Mouse (Mus musculus): ENCODE results near the gene Smyd3. TPM values are rescaled to one million over a fixed set of nuclear protein-coding genes. Genes with fewer than 3 reads are reported as not detected.

Smyd3 gene
- polyA plus RNA-seq, 1 experiment = 14.2 TPM

DNA sequence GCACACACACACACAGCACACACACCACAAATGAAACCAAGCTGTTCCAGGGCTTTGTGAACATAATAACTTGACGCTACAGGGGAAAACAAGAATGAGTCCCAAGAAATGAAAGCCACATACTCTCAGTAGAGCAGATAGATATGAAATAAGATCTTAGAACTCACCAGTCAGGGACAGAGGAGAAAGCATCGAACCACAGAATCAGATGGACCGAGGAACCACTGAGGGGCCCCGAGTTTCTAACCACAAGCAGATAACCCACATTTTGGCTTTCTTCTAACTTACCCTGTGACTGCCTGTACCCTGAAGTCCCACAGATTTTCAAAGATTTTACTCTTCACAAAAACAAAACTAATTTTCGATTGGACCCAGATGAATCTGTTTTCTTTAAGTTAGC, 24.9 kb downstream of the Smyd3 start:
- no peak overlapping the region for H3K4me3 ChIP-seq (ENCODE audit: insufficient read depth, low read length)
- no peak overlapping the region for H3K27ac ChIP-seq (ENCODE audit: insufficient read depth, low read length)
- H3K4me1 ChIP-seq (ENCODE audit: control insufficient read depth, insufficient read depth, low read length) = no peaks in the 10 kb centered on the region; the same call in 1 of the 2 replicates
- TF ChIP-seq CTCF (IDR thresholded peaks at IDR 0.05; ENCODE audit: extremely low read depth, insufficient read depth, low read length) (no peak), POLR2A (IDR thresholded peaks at IDR 0.05; ENCODE audit: extremely low read depth, insufficient read depth, low read length) (no peak)

DNA sequence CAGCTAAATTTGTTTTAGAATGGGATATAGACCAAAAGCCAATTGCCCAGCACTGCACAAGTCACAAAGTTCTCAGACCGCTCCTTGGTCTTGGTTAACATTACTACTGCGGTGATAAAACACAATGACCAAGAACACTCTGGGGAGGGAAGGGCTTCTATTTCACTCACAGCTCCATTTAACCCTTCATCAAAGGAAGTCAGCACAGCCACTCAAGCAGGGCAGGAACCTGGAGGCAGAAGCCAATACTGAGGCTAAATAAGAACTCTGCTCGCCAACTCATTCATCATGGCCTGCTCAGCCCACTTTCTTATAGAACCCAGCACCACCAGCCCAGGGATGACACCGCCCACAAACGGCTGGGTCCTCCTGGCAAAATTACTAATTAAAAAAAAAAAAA, 29.3 kb downstream of the Smyd3 start:
- Histone ChIP-seq H3K4me3 (ENCODE audit: insufficient read depth, low read length) (no peak overlapping the region), H3K4me1 (ENCODE audit: control insufficient read depth, insufficient read depth, low read length) (no peaks in the 10 kb centered on the region; the same call in 1 of the 2 replicates), H3K27ac (ENCODE audit: insufficient read depth, low read length) (no peak overlapping the region)
- TF ChIP-seq CTCF (IDR thresholded peaks at IDR 0.05; ENCODE audit: extremely low read depth, insufficient read depth, low read length) (no peak), POLR2A (IDR thresholded peaks at IDR 0.05; ENCODE audit: extremely low read depth, insufficient read depth, low read length) (no peak)

DNA sequence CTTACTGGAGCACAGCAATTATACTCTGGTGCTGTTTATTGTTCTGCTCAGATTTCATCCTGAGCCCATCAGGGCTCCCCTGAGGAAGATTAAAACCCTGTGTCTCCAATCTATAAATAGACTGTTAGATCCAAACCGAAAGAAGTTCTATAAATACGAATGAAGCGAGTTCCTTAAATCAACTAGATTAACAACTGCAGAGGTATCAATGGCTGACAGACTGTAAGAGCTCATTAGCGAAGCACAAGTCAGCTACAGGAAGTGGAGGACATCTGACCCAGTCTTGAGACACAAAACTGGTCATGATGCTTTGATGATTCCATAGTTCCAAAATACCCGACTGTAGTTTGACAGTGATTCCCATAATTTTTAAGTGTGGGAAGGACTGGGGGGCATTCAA, 29.9 kb downstream of the Smyd3 start:
- Histone ChIP-seq H3K27ac (ENCODE audit: insufficient read depth, low read length) (no peak overlapping the region), H3K4me3 (ENCODE audit: insufficient read depth, low read length) (no peak overlapping the region), H3K4me1 (ENCODE audit: control insufficient read depth, insufficient read depth, low read length) (no peaks in the 10 kb centered on the region; the same call in 1 of the 2 replicates)
- no peak for TF ChIP-seq POLR2A (IDR thresholded peaks at IDR 0.05; ENCODE audit: extremely low read depth, insufficient read depth, low read length)
- no peak for TF ChIP-seq CTCF (IDR thresholded peaks at IDR 0.05; ENCODE audit: extremely low read depth, insufficient read depth, low read length)

DNA sequence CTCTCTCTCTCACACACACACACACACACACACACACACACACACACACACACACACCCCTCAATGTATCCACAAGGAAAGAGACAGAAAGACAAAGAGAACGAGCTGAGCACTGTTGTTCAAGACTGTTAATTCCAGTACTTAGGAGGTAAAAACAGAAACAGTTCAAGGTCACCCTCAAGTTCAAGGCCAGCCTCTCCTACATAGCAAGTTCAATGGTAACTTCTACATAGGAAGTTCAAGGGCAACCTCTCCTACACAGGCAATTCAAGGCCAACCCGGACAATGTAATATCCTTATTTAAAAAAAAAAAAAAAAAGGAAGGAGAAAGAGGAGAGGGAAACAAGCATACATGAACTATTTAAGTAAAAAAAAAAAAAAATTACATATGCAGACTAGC, 30.6 kb downstream of the Smyd3 start:
- Histone ChIP-seq H3K4me1 (ENCODE audit: control insufficient read depth, insufficient read depth, low read length) (no peaks in the 10 kb centered on the region; the same call in 1 of the 2 replicates), H3K27ac (ENCODE audit: insufficient read depth, low read length) (no peak overlapping the region)
- TF ChIP-seq POLR2A (IDR thresholded peaks at IDR 0.05; ENCODE audit: extremely low read depth, insufficient read depth, low read length) (no peak), CTCF (IDR thresholded peaks at IDR 0.05; ENCODE audit: extremely low read depth, insufficient read depth, low read length) (no peak)

DNA sequence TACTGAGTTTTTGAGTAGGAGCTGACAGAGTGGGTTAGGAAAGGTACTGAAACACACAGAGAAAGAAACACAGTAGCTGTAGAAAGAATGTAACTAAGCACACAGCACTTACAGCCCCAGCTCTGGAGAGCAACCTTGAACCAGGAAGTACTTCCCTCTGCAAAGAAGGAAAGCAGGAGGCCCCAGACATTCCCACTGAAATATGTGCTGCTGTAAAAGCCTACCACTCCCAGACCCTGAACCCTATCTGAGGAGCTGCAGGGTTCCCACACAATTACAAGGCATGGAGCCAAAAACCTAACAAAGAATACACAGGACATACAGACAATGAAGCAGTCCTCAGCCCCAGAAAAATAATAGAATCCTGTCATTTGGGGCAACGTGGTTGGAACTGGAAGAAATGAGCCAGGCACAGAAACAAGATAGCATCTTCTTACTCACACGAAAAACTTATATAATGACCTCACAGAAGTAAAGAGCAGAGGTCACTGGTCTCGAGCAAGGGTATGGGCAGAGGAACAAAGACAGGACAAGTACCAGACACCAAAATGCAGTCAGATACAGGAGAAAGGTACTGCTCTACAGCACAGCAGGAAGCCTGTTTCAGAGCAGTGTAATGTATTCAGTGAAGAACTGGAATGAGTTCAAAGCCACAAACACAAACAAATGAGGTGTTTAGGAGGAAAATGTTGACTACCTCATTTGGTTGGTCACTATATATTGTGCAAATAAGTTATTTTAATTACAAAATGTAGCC, 31.9 kb downstream of the Smyd3 start:
- no peaks in the 10 kb centered on the region; the same call in 1 of the 2 replicates for H3K4me1 ChIP-seq (ENCODE audit: control insufficient read depth, insufficient read depth, low read length)
- H3K4me3 ChIP-seq (ENCODE audit: insufficient read depth, low read length) = no peak overlapping the region
- TF ChIP-seq CTCF (IDR thresholded peaks at IDR 0.05; ENCODE audit: extremely low read depth, insufficient read depth, low read length) (no peak), POLR2A (IDR thresholded peaks at IDR 0.05; ENCODE audit: extremely low read depth, insufficient read depth, low read length) (no peak)
- no peak overlapping the region for H3K27ac ChIP-seq (ENCODE audit: insufficient read depth, low read length)

More for the DNA sequence above, 30.6 kb downstream of the Smyd3 start:
- H3K4me3 ChIP-seq (ENCODE audit: insufficient read depth, low read length) = no peak overlapping the region

DNA sequence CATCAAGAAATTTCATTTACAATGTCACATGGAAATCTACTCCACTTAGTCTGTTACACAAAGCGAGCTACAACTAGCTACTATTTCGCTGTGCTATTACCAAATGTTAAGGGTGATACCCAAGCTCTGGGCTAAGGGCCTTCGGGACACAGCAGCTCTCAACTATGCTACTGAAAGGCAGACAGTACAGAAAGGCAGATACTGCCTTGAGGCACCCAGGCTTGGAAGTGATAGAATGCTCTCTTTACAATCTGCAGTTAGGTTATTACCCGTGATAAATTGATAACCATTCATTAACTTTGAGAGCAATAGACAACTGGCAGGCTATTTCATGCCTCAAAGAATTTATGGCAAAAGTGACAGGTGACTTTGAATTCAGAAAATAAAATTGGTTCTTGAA, 37.0 kb downstream of the Smyd3 start:
- H3K27ac ChIP-seq (ENCODE audit: insufficient read depth, low read length) = no peak overlapping the region
- TF ChIP-seq POLR2A (IDR thresholded peaks at IDR 0.05; ENCODE audit: extremely low read depth, insufficient read depth, low read length) = no peak
- TF ChIP-seq CTCF (IDR thresholded peaks at IDR 0.05; ENCODE audit: extremely low read depth, insufficient read depth, low read length) = no peak
- no peak overlapping the region for H3K4me3 ChIP-seq (ENCODE audit: insufficient read depth, low read length)
- no peaks in the 10 kb centered on the region for H3K4me1 ChIP-seq (ENCODE audit: control insufficient read depth, insufficient read depth, low read length)

DNA sequence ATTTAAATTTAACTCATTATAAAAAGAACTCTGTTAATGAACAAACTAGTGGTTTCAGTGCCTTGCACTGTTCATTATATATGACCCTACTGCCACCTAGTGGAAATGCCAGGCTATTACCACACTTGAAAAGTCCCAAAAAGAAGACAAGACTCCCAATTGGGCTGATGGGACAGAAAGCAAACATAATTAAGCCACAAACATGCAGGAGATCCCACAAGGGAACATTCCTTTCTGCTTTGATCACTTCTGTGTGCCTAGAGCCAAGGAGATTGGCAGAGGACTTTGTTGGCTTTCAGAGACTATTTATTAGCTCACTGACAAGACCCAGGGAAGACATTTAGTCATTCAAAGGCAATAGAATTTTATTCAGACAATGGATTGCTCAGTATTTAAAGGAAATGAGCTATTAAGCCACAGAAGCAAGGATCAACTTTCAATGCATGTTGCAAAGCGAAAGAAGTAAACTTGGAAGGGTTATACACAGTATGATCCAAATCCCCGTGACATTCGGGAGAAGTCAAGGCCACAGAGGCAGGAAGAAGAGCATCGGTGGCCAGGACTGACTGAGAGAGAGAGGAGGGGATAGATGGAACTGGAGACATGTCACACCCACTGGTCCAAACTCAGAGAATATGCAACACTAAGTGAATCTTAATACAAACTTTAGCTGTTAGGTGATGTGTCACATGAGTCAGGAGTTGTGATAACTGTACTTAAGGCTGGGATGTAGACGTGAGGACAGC, 40.5 kb downstream of the Smyd3 start:
- no peak overlapping the region for H3K4me3 ChIP-seq (ENCODE audit: insufficient read depth, low read length)
- TF ChIP-seq POLR2A (IDR thresholded peaks at IDR 0.05; ENCODE audit: extremely low read depth, insufficient read depth, low read length) (no peak), CTCF (IDR thresholded peaks at IDR 0.05; ENCODE audit: extremely low read depth, insufficient read depth, low read length) (peak; percentile 36; the same call in 1 of the 2 replicates)
- H3K27ac ChIP-seq (ENCODE audit: insufficient read depth, low read length) = no peak overlapping the region
- H3K4me1 ChIP-seq (ENCODE audit: control insufficient read depth, insufficient read depth, low read length) = no peaks in the 10 kb centered on the region

DNA sequence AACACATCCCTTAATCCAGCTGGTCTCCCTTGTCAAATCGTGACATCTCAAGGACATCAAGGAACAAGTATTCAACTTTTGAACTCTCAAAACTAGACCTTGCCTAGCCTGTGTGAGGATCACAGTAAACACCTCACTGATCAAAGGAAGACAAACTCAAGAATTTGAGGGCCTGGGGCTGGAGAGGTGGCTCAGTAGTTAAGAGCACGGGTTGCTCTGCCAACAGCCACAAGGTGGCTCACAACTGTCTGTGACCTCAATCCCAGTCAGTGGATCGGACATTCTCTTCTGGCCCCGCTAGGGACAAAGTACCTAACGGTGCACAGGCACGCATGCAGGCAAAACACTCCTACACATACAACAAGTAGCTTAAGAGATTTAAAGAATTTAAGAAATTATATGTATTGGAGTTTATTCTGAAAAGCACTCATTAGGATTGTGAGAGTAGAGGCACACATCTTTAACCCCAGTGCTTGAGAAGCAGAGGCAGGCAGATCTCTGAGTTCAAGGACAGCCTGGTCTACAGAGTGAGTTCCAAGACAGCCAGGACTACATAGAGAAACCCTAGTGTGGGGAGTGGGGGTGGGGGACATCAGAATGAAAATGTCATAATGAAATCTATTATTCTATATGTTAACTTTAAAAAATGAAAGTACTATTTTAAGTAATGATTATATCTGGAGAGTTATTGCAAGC, 41.2 kb downstream of the Smyd3 start:
- TF ChIP-seq POLR2A (IDR thresholded peaks at IDR 0.05; ENCODE audit: extremely low read depth, insufficient read depth, low read length) (no peak), CTCF (IDR thresholded peaks at IDR 0.05; ENCODE audit: extremely low read depth, insufficient read depth, low read length) (no peak)
- no peaks in the 10 kb centered on the region for H3K4me1 ChIP-seq (ENCODE audit: control insufficient read depth, insufficient read depth, low read length)
- no peak overlapping the region for H3K4me3 ChIP-seq (ENCODE audit: insufficient read depth, low read length)
- H3K27ac ChIP-seq (ENCODE audit: insufficient read depth, low read length) = no peak overlapping the region

DNA sequence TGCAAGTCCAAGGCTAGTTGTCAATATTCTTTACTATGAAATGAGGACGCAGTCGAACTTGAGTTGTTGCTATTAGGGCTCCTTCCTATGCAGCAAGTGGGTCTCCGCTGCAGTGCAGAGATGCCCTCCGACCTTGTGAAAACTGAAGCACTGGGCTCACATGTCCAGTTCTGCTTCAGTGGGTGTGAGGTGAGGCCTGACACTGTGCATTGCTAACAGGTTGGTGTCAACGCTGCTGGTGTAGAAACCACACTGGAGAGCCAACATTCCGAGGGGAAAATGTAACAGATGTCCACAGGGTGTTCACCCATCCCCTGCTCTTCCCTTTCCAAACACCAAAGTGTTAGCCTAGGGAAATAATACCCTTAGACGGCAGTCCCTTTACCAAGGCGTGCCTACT, 43.1 kb downstream of the Smyd3 start:
- TF ChIP-seq POLR2A (IDR thresholded peaks at IDR 0.05; ENCODE audit: extremely low read depth, insufficient read depth, low read length) (no peak), CTCF (IDR thresholded peaks at IDR 0.05; ENCODE audit: extremely low read depth, insufficient read depth, low read length) (no peak)
- no peaks in the 10 kb centered on the region for H3K4me1 ChIP-seq (ENCODE audit: control insufficient read depth, insufficient read depth, low read length)
- no peak overlapping the region for H3K27ac ChIP-seq (ENCODE audit: insufficient read depth, low read length)
- no peak overlapping the region for H3K4me3 ChIP-seq (ENCODE audit: insufficient read depth, low read length)
